Mouse (Mus musculus): ENCODE data around the gene Psenen. TPM values are rescaled to one million over a fixed set of nuclear protein-coding genes. Genes with fewer than 3 reads are reported as not detected.
A peak's percentile ranks its signal among the peaks of the same experiment; 100 is the strongest.

Psenen gene
- polyA plus RNA-seq, 1 experiment from 2014 or later = 99.3 TPM

DNA sequence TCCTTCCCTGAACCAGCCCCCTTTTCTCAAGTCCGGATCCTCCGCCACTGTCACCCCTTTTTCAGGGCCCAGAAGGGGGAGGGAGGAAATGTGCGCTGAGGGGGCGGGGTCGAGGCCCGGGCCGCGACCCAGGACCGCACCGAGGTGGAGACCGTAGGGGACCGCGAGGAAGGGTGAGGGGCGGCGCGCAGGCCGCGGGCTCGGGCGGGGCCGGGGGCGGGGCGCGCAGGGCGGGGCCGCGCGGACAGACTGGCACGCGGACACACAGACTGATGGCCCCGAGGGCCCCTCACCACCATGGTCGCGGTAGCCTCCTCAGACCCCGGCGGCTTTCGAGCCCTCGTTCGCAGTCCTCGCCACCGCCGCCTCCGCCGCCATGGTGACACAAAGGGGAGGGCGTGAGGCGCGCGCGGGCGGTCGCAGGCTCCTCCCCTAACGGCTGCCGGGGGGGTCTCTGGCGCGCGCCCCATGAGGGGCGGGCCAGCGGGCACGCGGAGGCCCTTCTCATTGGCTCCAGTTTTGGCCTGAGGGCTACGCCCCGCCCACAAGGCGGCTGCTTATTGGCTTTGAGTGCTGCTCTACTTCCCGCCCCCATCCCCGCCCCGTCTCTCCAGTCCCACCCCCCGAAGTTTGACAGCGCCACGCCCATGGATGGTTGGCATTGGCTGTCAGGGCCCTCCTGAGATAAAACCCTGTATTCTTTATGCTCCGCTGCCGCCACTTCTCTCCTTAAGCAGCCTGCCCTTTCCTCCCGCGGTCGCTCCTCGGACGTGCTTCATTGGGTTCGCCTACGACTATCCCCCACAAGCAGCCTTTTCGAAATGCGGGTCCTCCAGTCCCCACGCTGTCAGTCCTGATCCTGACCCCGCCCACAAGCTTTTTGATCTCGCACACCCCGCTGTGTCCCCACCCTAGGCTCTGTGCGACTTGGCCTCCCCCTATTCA, 28.5 kb downstream of the Psenen start, which contains the start of gene Arhgap33:
Arhgap33 (minus strand) TSS at position 428 of the 945 bp plus-strand sequence.
- H3K9ac ChIP-seq (ENCODE audit: low read length) = peak within 1 kb of the TSS; percentile 89
- ATAC-seq (replicated peaks; ENCODE audit: low FRiP score) (peak; percentile 92), DNase-seq (ENCODE audit: low spot score) (peak; percentile 99)
- H3K36me3 ChIP-seq (ENCODE audit: control insufficient read depth, insufficient read depth, low read length) = peaks cover 11% of the 10 kb centered on the region
- H3K4me1 ChIP-seq (replicated peaks; ENCODE audit: control insufficient read depth, insufficient read depth, low read length) = peaks cover 16% of the 10 kb centered on the region
- under 1% methylated on average over 69 of the region's 84 CpGs for WGBS
- peak within 1 kb of the TSS; percentile 86 for H3K27ac ChIP-seq (ENCODE audit: low read depth, low read length)
- H3K4me3 ChIP-seq (ENCODE audit: low read depth, low read length) = peak within 1 kb of the TSS; percentile 74
- no peaks in the 10 kb centered on the region for H3K27me3 ChIP-seq (ENCODE audit: control insufficient read depth, insufficient read depth, low read length)
- peak within 1 kb of the TSS; percentile 92 for H3K4me2 ChIP-seq (ENCODE audit: low read depth, low read length, severe bottlenecking)
- no peaks in the 10 kb centered on the region for H3K9me3 ChIP-seq (ENCODE audit: control insufficient read depth, low read length)

DNA sequence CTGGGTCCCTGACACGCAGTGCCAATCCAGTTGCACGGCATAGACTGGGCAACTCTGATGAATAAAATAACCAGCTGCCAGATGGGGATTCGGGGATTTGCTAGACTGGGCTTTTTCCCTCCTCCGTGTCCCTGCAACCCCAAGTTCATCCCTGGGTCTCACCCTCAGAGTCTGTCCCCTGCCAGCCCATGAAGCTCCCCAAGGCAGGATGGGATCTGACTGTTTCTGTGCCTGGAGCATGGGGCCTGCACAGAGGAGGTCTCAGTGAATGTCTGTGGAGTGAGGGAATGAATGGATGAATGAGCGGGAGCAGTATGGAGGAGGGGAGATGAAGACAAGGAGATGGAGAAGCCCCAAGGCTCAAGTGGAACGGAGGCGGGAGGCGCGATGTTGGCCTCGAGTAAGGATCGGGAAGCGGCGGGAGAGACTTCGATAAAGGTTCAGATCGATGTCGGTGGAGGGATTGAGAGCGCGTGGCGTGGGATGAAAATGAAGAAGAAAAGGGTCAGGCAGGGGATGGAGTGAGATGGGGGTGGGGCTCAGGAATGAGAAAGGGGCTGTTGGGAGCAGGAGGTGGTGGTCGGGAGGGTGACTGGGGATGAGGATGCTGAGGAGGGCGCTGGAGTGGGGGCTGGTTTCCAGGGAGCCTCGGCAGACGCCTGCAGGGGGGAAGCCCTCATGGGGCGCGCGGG, 29.3 kb downstream of the Psenen start:
- peaks cover 16% of the 10 kb centered on the region for H3K4me1 ChIP-seq (replicated peaks; ENCODE audit: control insufficient read depth, insufficient read depth, low read length)
- no peaks in the 10 kb centered on the region for H3K27me3 ChIP-seq (ENCODE audit: control insufficient read depth, insufficient read depth, low read length)
- DNase-seq (ENCODE audit: low spot score) (no peak), ATAC-seq (replicated peaks; ENCODE audit: low FRiP score) (peak; percentile 47)
- WGBS = 6% methylated on average over 26 of the region's 26 CpGs
- H3K27ac ChIP-seq (ENCODE audit: low read depth, low read length) = peak overlapping the region; percentile 86
- H3K9me3 ChIP-seq (ENCODE audit: control insufficient read depth, low read length) = no peaks in the 10 kb centered on the region
- peak overlapping the region; percentile 74 for H3K4me3 ChIP-seq (ENCODE audit: low read depth, low read length)
- peaks cover 18% of the 10 kb centered on the region for H3K36me3 ChIP-seq (ENCODE audit: control insufficient read depth, insufficient read depth, low read length)
- H3K9ac ChIP-seq (ENCODE audit: low read length) = peak overlapping the region; percentile 89
- H3K4me2 ChIP-seq (ENCODE audit: low read depth, low read length, severe bottlenecking) = peak overlapping the region; percentile 92

DNA sequence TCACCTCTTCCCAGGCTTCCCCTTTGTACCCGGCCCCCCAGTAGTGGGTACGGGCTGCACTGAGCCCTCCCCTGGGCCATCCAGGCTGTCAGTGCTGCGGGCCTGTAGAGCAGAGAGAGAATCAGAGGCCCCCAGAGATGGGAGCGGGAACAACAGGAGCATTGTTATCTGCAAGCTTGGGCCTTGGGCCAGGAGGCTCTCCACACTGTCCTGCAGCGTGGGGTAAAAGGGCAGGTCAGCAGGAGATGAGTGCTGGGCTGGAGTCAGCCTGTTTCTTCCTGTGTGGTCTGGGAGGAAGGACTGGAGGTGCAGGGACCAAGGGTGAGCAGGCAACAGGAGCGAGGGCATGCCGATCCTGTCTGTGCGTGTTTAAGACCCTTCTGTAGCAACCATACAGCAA, 30.5 kb downstream of the Psenen start:
- Histone ChIP-seq H3K9me3 (ENCODE audit: control insufficient read depth, low read length) (no peaks in the 10 kb centered on the region), H3K27ac (ENCODE audit: low read depth, low read length) (no peak overlapping the region), H3K36me3 (ENCODE audit: control insufficient read depth, insufficient read depth, low read length) (peaks cover 23% of the 10 kb centered on the region), H3K9ac (ENCODE audit: low read length) (peak overlapping the region; percentile 89; the same call in 1 of the 2 replicates), H3K4me1 (replicated peaks; ENCODE audit: control insufficient read depth, insufficient read depth, low read length) (peaks cover 16% of the 10 kb centered on the region), H3K4me2 (ENCODE audit: low read depth, low read length, severe bottlenecking) (peak overlapping the region; percentile 92), H3K4me3 (ENCODE audit: low read depth, low read length) (peak overlapping the region; percentile 74), H3K27me3 (ENCODE audit: control insufficient read depth, insufficient read depth, low read length) (no peaks in the 10 kb centered on the region)
- no peak for DNase-seq (ENCODE audit: low spot score)
- no peak for ATAC-seq (replicated peaks; ENCODE audit: low FRiP score)
- 8% methylated on average over 8 of the region's 8 CpGs for WGBS

DNA sequence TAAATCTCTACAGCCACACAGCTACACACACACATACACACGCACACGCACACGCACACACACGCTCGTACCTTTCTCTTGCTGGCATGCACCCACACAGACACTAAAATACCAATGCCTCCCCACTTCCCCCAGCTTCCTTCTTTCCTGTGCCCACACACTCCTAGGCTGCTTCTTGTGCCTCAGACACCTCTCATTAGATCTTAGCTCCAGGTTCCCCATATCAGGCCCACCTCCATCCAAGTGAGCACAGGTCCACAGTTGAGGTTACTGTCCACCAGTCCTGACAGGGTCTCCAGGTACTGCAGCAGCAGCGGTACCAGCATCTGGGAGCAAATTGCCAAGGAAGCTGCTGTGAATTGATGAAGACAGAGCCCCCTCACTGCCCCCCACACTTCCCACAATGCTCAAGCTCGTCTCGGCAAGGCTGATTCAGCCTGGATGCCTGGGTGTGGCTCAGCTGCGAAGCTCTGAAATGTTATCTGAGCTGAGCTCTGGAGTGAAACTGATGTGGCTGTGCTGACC, 32.1 kb downstream of the Psenen start:
- no peak overlapping the region for H3K4me3 ChIP-seq (ENCODE audit: low read depth, low read length)

DNA sequence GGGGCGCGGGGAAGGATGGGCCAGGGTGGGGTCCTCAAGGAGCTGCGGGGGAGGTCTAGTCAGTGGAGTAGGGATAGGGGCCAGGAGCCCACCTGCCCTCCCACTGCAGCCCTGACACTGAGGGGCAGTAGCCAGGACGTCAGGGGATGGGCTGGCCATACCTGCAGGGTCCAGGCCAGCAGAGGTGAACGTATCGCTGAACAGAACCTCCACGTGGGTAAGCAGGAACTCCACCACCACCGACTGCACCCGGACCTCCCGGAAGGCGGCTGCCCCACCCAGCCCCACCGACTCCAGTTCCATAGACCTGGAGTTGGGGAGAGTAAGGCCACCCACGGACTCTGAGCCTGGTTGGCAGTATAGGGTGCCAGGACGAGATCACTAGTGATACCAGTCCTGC, 36.4 kb downstream of the Psenen start:
- Histone ChIP-seq H3K4me3 (ENCODE audit: low read depth, low read length) (no peak overlapping the region), H3K27me3 (ENCODE audit: control insufficient read depth, insufficient read depth, low read length) (no peaks in the 10 kb centered on the region), H3K9ac (ENCODE audit: low read length) (no peak overlapping the region), H3K9me3 (ENCODE audit: control insufficient read depth, low read length) (no peaks in the 10 kb centered on the region), H3K4me2 (ENCODE audit: low read depth, low read length, severe bottlenecking) (no peak overlapping the region), H3K4me1 (replicated peaks; ENCODE audit: control insufficient read depth, insufficient read depth, low read length) (peaks cover 3% of the 10 kb centered on the region; the same call in 1 of the 2 replicates), H3K36me3 (ENCODE audit: control insufficient read depth, insufficient read depth, low read length) (peaks cover 22% of the 10 kb centered on the region), H3K27ac (ENCODE audit: low read depth, low read length) (no peak overlapping the region)
- WGBS = 86% methylated on average over 14 of the region's 14 CpGs
- ATAC-seq (replicated peaks; ENCODE audit: low FRiP score) = no peak
- DNase-seq (ENCODE audit: low spot score) = no peak

More for the DNA sequence above, 32.1 kb downstream of the Psenen start:
- no peak for DNase-seq (ENCODE audit: low spot score)
- no peaks in the 10 kb centered on the region for H3K27me3 ChIP-seq (ENCODE audit: control insufficient read depth, insufficient read depth, low read length)
- no peak for ATAC-seq (replicated peaks; ENCODE audit: low FRiP score)
- H3K9ac ChIP-seq (ENCODE audit: low read length) = no peak overlapping the region
- peaks cover 16% of the 10 kb centered on the region for H3K4me1 ChIP-seq (replicated peaks; ENCODE audit: control insufficient read depth, insufficient read depth, low read length)
- H3K27ac ChIP-seq (ENCODE audit: low read depth, low read length) = no peak overlapping the region
- WGBS = 88% methylated on average over 9 of the region's 9 CpGs
- H3K36me3 ChIP-seq (ENCODE audit: control insufficient read depth, insufficient read depth, low read length) = peaks cover 23% of the 10 kb centered on the region
- no peak overlapping the region for H3K4me2 ChIP-seq (ENCODE audit: low read depth, low read length, severe bottlenecking)
- no peaks in the 10 kb centered on the region for H3K9me3 ChIP-seq (ENCODE audit: control insufficient read depth, low read length)

DNA sequence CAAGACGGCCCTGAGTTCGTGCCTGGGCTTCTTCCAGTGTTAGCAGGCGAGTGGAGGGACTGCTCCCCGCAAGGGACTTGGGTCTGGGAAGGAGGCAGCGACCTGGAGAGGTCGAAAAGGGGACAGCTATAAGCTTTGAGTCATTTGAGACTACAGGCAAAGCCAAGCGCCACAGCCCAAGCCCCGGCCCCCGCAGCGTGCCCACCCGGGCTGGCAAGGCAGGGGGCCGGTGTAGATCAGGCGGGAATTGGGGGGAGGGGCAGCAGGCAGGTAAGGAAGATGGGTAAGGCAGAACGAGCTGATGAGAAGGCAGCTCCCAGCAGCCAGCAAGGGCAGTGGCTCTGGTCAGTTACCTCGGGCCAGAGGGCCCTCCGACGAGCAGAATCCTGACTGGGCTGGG, 37.0 kb downstream of the Psenen start:
- Histone ChIP-seq H3K27ac (ENCODE audit: low read depth, low read length) (no peak overlapping the region), H3K27me3 (ENCODE audit: control insufficient read depth, insufficient read depth, low read length) (no peaks in the 10 kb centered on the region), H3K9me3 (ENCODE audit: control insufficient read depth, low read length) (no peaks in the 10 kb centered on the region), H3K4me2 (ENCODE audit: low read depth, low read length, severe bottlenecking) (no peak overlapping the region), H3K36me3 (ENCODE audit: control insufficient read depth, insufficient read depth, low read length) (peaks cover 19% of the 10 kb centered on the region), H3K4me3 (ENCODE audit: low read depth, low read length) (no peak overlapping the region), H3K9ac (ENCODE audit: low read length) (no peak overlapping the region), H3K4me1 (replicated peaks; ENCODE audit: control insufficient read depth, insufficient read depth, low read length) (peaks cover 2% of the 10 kb centered on the region; the same call in 1 of the 2 replicates)
- 21% methylated on average over 16 of the region's 17 CpGs for WGBS
- DNase-seq (ENCODE audit: low spot score) = no peak
- no peak for ATAC-seq (replicated peaks; ENCODE audit: low FRiP score)

DNA sequence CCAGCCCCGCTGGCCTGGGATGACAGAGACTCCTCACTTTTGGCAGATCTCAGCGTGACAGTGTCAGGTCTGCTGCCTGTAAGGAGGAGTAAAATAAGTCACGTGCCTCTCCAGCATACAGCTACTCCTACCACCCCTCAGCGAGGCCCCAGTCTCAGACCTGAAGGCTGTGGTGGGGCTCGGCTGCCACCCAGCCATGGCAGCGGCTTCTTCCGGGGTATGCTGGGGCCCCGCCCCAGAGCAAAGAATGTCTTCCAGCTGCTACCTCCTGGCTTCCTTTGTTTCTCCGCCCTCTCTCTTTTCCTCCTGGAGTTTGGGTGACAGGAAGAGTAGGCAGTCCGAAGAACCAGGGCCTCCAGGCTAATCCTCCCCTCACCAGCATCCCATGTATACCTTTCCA, 37.5 kb downstream of the Psenen start:
- 34% methylated on average over 10 of the region's 10 CpGs for WGBS
- no peak for ATAC-seq (replicated peaks; ENCODE audit: low FRiP score)

DNA sequence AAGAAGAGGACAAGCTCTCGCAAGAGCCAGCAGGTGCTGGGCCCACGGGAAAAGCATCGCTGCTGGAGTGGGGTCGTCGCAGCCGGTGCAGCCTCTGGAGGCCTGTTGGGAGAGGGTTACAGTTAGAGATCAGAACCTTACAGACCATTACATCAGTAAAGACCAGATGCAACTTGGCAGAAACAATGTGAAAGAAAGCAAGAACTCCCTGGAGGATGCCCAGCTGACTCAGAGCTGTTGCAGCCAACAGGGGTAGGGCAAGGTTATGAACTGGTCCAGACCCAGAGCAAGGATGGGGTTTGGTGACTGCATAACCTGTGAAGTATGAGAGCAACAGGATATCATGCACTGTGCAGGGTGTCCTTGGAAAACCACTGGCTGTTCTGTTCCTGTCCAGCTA, 38.9 kb downstream of the Psenen start:
- 87% methylated on average over 6 of the region's 6 CpGs for WGBS

More for the DNA sequence above, 37.5 kb downstream of the Psenen start:
- H3K36me3 ChIP-seq (ENCODE audit: control insufficient read depth, insufficient read depth, low read length) = peaks cover 16% of the 10 kb centered on the region
- no peak overlapping the region for H3K4me3 ChIP-seq (ENCODE audit: low read depth, low read length)
- H3K4me1 ChIP-seq (replicated peaks; ENCODE audit: control insufficient read depth, insufficient read depth, low read length) = no peaks in the 10 kb centered on the region; the same call in 1 of the 2 replicates
- no peak overlapping the region for H3K4me2 ChIP-seq (ENCODE audit: low read depth, low read length, severe bottlenecking)
- no peaks in the 10 kb centered on the region for H3K27me3 ChIP-seq (ENCODE audit: control insufficient read depth, insufficient read depth, low read length)
- no peak overlapping the region for H3K27ac ChIP-seq (ENCODE audit: low read depth, low read length)
- H3K9ac ChIP-seq (ENCODE audit: low read length) = no peak overlapping the region
- no peak for DNase-seq (ENCODE audit: low spot score)
- no peaks in the 10 kb centered on the region for H3K9me3 ChIP-seq (ENCODE audit: control insufficient read depth, low read length)

More for the DNA sequence above, 38.9 kb downstream of the Psenen start:
- Histone ChIP-seq H3K27me3 (ENCODE audit: control insufficient read depth, insufficient read depth, low read length) (no peaks in the 10 kb centered on the region), H3K27ac (ENCODE audit: low read depth, low read length) (no peak overlapping the region), H3K9me3 (ENCODE audit: control insufficient read depth, low read length) (no peaks in the 10 kb centered on the region), H3K4me3 (ENCODE audit: low read depth, low read length) (no peak overlapping the region), H3K36me3 (ENCODE audit: control insufficient read depth, insufficient read depth, low read length) (peaks cover 11% of the 10 kb centered on the region), H3K4me1 (replicated peaks; ENCODE audit: control insufficient read depth, insufficient read depth, low read length) (no peaks in the 10 kb centered on the region; the same call in 1 of the 2 replicates), H3K9ac (ENCODE audit: low read length) (no peak overlapping the region), H3K4me2 (ENCODE audit: low read depth, low read length, severe bottlenecking) (no peak overlapping the region)
- DNase-seq (ENCODE audit: low spot score) = no peak
- no peak for ATAC-seq (replicated peaks; ENCODE audit: low FRiP score)
